Mouse (Mus musculus) thymus, adult 2 months (tissue): ENCODE data around the gene Cript. TPM values are rescaled to one million over a fixed set of nuclear protein-coding genes. Genes with fewer than 3 reads are reported as not detected.

Experiments
- DNase-seq: peaks from one replicate; pipeline ENCODE4 v3.0.0; 2021
- H3K27ac ChIP-seq: fragments of 200-500 bp; 2 replicates; pipeline ENCODE4 v1.5.1; 2012; ENCODE audit warnings: low read length, control low read depth; ENCODE audit not compliant: control insufficient read depth, insufficient read depth
- H3K27me3 ChIP-seq: fragments of 200-500 bp; 2 replicates; pipeline ENCODE4 v1.6.1; 2012; ENCODE audit warnings: mild to moderate bottlenecking, low read length, moderate library complexity, mixed read lengths; ENCODE audit not compliant: control insufficient read depth, insufficient read depth
- H3K36me3 ChIP-seq: fragments of 200-500 bp; 2 replicates; pipeline ENCODE4 v1.6.1; 2012; ENCODE audit warnings: mild to moderate bottlenecking, low read length, moderate library complexity; ENCODE audit not compliant: control insufficient read depth, insufficient read depth
- H3K4me1 ChIP-seq: fragments of 200-500 bp; replicated peaks from 2 replicates; pipeline ENCODE4 v1.6.1; 2012; ENCODE audit warnings: low read length; ENCODE audit not compliant: control insufficient read depth, insufficient read depth
- H3K4me3 ChIP-seq: fragments of 200-500 bp; 2 replicates; pipeline ENCODE4 v1.5.1; 2012; ENCODE audit warnings: mild to moderate bottlenecking, low read length, control low read depth, moderate library complexity; ENCODE audit not compliant: control insufficient read depth, insufficient read depth
- CTCF ChIP-seq: fragments of 200-500 bp; IDR thresholded peaks from 2 replicates; pipeline ENCODE4 v1.5.1; 2012; ENCODE audit warnings: mild to moderate bottlenecking, control low read depth, low read length, moderate library complexity, borderline replicate concordance; ENCODE audit not compliant: control insufficient read depth, poor library complexity, insufficient read depth; ENCODE audit errors: extremely low read depth
- POLR2A ChIP-seq: fragments of 200-500 bp; IDR thresholded peaks from 2 replicates; pipeline ENCODE4 v1.6.1; 2012; ENCODE audit warnings: mild to moderate bottlenecking, low read length, control low read depth, moderate library complexity; ENCODE audit not compliant: control insufficient read depth, poor library complexity, insufficient read depth; ENCODE audit errors: extremely low read depth
- WGBS: fragments of 180-500 bp; shearing (Covaris S2); methylation state at CpG from one replicate; pipeline ENCODE4 v1.1.7; 2018; 5-methylcytosine and 5-hydroxymethylcytosine counted together
- polyA plus RNA-seq: library from polyadenylated mRNA; depleted of rRNA; stranded (reverse); fragments of >200 nt; gene quantifications from 2 replicates; pipeline ENCODE4 v1.2.3, GENCODE M21; 2012

Cript gene
- polyA plus RNA-seq, 1 experiment: 16.8 TPM

GRCm38 (mm10) chr17:87011301-87012019 is 13.9 kb upstream of the Cript start:
- Histone ChIP-seq H3K27me3 (no peaks in the 10 kb centered on the region), H3K27ac (no peak overlapping the region), H3K4me1 (no peaks in the 10 kb centered on the region), H3K4me3 (no peak overlapping the region), H3K36me3 (no peaks in the 10 kb centered on the region)
- no peak for DNase-seq
- 80% methylated on average over 13 of the region's 13 CpGs for WGBS
- no peak for TF ChIP-seq POLR2A

DNA sequence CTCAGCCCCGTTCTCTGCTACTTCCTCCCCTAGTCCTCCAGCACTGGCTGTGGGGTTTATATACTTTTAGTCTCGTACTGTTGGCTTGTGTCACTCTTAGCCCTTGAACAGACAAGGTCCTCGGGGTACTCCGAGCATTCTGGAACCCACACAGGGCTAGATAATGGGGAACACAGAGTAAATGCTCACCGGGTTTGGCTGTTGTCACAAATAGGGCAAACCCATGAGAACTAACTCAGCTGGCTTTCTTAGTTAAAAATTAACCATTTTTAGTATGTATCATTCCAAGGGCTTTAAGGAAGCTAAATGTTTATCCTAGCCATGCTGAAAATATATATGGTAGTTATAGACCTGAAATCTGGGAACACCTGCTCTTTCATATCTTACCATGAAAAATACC is 5.7 kb upstream of the Cript start:
- WGBS: 93% methylated on average over 5 of the region's 5 CpGs

DNA sequence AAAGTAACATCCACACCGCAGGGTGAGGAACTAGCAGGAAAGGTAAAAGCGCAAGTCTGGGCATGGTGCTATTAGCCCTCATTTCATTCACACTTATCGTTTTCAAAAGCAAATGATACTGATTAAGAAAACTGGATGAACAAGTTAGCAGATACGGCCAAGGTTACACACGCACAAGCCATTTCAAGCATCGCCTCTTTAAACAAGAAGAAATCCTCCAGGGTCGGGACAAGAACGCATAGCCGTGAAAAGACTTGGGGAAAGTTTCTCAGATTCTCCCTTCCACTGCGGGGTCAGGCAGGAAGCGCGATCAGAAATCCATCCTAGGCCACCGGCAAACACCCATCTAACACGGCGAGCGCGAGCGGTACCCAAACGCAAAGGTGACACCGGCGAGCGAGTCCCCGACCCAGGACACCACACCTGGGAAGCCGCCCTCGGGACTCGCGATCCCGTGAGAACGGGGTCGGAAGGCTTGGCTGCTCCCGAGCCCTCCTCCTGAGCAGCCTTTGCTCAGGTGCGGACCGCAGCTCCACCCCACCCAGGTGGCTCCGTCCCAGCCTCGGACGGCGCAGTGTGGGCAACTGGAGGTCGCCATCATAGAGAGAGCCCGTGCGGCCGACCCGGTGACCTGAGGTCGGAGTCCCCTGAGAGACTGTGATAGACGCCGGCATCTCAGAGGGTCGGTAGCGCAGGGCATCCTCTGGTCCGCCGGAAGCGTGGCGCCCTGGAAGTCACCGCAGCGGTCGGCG is 683 bp upstream of the Cript start:
- Histone ChIP-seq H3K4me1 (peaks cover 4% of the 10 kb centered on the region), H3K36me3 (peaks cover 5% of the 10 kb centered on the region), H3K27me3 (no peaks in the 10 kb centered on the region), H3K27ac (no peak overlapping the region), H3K4me3 (peak overlapping the region; percentile 62)
- DNase-seq: no peak
- TF ChIP-seq CTCF (no peak), POLR2A (no peak)
- WGBS: 3% methylated on average over 55 of the region's 55 CpGs

More for the DNA sequence above, 5.7 kb upstream of the Cript start:
- Histone ChIP-seq H3K4me3 (no peak overlapping the region), H3K27me3 (no peaks in the 10 kb centered on the region), H3K27ac (no peak overlapping the region), H3K4me1 (peaks cover 4% of the 10 kb centered on the region), H3K36me3 (peaks cover 4% of the 10 kb centered on the region; the same call in 1 of the 2 replicates)
- no peak for DNase-seq
- TF ChIP-seq POLR2A (no peak), CTCF (no peak)

GRCm38 (mm10) chr17:87036141-87037073 is 11.1 kb downstream of the Cript start:
- TF ChIP-seq POLR2A: no peak
- TF ChIP-seq CTCF: no peak
- 59% methylated on average over 10 of the region's 10 CpGs for WGBS
- Histone ChIP-seq H3K27ac (no peak overlapping the region), H3K4me3 (no peak overlapping the region), H3K36me3 (peaks cover 46% of the 10 kb centered on the region), H3K27me3 (no peaks in the 10 kb centered on the region), H3K4me1 (no peaks in the 10 kb centered on the region)
- DNase-seq: peak; percentile 20

DNA sequence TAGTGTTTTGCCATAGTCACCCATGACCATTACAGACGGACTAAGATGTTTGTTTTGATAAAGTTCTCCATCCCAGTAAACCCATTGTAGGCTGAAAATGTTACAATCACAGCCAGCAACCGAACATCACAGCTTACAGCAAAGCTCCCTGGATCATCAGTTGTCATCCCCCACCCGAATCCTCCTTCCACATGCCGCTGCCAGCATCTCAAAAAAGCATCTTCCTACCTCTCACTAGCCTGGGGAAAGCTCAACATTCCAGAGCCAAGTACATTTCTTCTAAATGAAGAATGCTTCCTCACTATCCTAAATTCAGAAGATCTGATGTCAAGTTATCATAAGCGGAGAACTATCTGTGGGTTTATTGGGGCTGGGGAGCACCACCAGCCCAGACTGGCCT is 13.1 kb downstream of the Cript start:
- DNase-seq: no peak
- Histone ChIP-seq H3K36me3 (peaks cover 31% of the 10 kb centered on the region), H3K4me1 (no peaks in the 10 kb centered on the region), H3K4me3 (no peak overlapping the region), H3K27me3 (no peaks in the 10 kb centered on the region), H3K27ac (no peak overlapping the region)
- TF ChIP-seq CTCF: no peak
- no peak for TF ChIP-seq POLR2A
- 96% methylated on average over 5 of the region's 5 CpGs for WGBS

GRCm38 (mm10) chr17:87041739-87042138 is 16.4 kb downstream of the Cript start:
- Histone ChIP-seq H3K36me3 (peaks cover 9% of the 10 kb centered on the region; the same call in 1 of the 2 replicates), H3K27ac (no peak overlapping the region), H3K27me3 (no peaks in the 10 kb centered on the region), H3K4me1 (no peaks in the 10 kb centered on the region), H3K4me3 (no peak overlapping the region)
- DNase-seq: no peak
- whole genome bisulfite sequencing: 93% methylated on average over 19 of the region's 19 CpGs
- no peak for TF ChIP-seq CTCF
- TF ChIP-seq POLR2A: no peak

DNA sequence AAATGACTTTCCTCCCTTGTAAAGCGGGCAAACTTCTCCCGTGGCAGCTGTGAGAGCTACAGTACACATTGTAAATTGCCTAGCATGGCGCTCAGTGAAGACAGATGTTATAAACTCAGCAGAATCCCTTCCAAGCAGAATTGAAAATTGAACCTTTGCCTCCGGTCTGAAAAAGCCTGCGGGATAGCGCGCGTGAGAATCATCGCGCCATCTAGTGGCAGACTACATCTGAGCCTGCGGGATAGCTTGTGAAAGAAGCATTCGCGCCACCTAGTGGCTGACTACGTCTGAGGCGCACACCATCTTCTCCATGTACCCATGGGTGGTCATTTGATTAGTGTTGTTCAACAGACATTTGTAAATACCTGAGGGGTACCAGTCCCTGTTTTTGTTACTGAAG is 19.0 kb downstream of the Cript start:
- Histone ChIP-seq H3K36me3 (no peaks in the 10 kb centered on the region), H3K27ac (no peak overlapping the region), H3K27me3 (no peaks in the 10 kb centered on the region), H3K4me1 (no peaks in the 10 kb centered on the region), H3K4me3 (no peak overlapping the region)
- peak; percentile 82 for DNase-seq
- WGBS: 5% methylated on average over 15 of the region's 15 CpGs
- TF ChIP-seq POLR2A (no peak), CTCF (peak; percentile 100)
